In the genomic region with DNA sequence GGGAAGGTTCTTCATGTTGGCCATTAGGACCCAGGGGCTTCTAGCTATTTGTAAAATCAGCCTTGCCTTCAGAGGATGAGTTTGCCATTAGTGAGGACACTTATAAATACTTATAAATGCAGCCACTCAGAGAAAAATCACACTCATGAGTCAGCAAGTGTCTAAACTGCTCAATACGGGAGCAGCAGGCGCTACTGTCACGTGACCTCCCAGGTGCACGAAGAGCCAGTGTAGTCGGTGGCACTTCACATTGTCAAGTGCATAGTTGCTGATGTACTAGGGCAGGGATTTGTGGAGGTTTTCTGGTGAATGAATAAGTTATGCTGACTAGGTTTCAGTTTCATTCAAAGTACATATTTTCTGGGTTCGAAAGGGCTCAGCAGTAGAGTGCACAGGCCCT, we compare ENCODE assay signal across 21 mouse cellular contexts. TPM values are rescaled to one million over a fixed set of nuclear protein-coding genes. Genes with fewer than 3 reads are reported as not detected.
"Had no signal": no experiment of that assay in that cellular context is flagged by ENCODE, and none has a peak within 500 bp of the region (broad histone marks: within the 10 kb centered on the region; RNA-seq: fewer than 3 reads in every experiment).

No protein-coding gene starts in this region.

- H3K4me1 ChIP-seq: liver, embryonic 13.5 days; liver, embryonic 15.5 days; lung, embryonic 15.5 days; megakaryocyte, embryonic 14.5 days; stomach, embryonic 15.5 days had no signal

- H3K9ac ChIP-seq: liver, embryonic 13.5 days; liver, embryonic 15.5 days; liver, postnatal 0 days; lung, embryonic 15.5 days; midbrain, embryonic 13.5 days; midbrain, embryonic 15.5 days; neural tube, embryonic 12.5 days; stomach, embryonic 15.5 days had no signal

- DNase-seq: liver, embryonic 13.5 days; liver, postnatal 0 days; right cerebral cortex, postnatal 14 days; thymus, adult 2 months; thymus, postnatal 25 days; thymus, postnatal 4 days had no signal

- H3K36me3 ChIP-seq: liver, embryonic 13.5 days; liver, embryonic 15.5 days; lung, embryonic 15.5 days; midbrain, embryonic 13.5 days; midbrain, embryonic 15.5 days; neural tube, embryonic 12.5 days; stomach, embryonic 15.5 days had no signal

- H3K4me3 ChIP-seq: liver, embryonic 13.5 days; liver, embryonic 15.5 days; lung, embryonic 15.5 days; megakaryocyte, embryonic 14.5 days; midbrain, embryonic 13.5 days; midbrain, embryonic 15.5 days; neural tube, embryonic 12.5 days; stomach, embryonic 15.5 days had no signal

- ATAC-seq: liver, postnatal 0 days; midbrain, embryonic 13.5 days; midbrain, embryonic 15.5 days had no signal

- H3K27me3 ChIP-seq: liver, embryonic 13.5 days; liver, embryonic 15.5 days; megakaryocyte, embryonic 14.5 days; midbrain, embryonic 15.5 days; neural tube, embryonic 12.5 days; stomach, embryonic 15.5 days had no signal

- H3K9me3 ChIP-seq: liver, embryonic 13.5 days; liver, embryonic 15.5 days; lung, embryonic 15.5 days; midbrain, embryonic 13.5 days; midbrain, embryonic 15.5 days; neural tube, embryonic 12.5 days; stomach, embryonic 15.5 days had no signal

- H3K4me2 ChIP-seq: liver, embryonic 13.5 days; liver, embryonic 15.5 days; lung, embryonic 15.5 days; midbrain, embryonic 11.5 days; midbrain, embryonic 13.5 days; midbrain, embryonic 15.5 days; neural tube, embryonic 12.5 days; stomach, embryonic 15.5 days had no signal

- H3K27ac ChIP-seq: liver, embryonic 13.5 days; liver, embryonic 15.5 days; lung, embryonic 15.5 days; macrophage; midbrain, embryonic 13.5 days; midbrain, embryonic 15.5 days; neural tube, embryonic 12.5 days; stomach, embryonic 15.5 days; stomach, postnatal 0 days had no signal

RNA-seq across cellular contexts. Expression of gene Gjd2, which starts 10.0 kb away (rescaled TPM):
- total RNA-seq: megakaryocyte progenitor cell, adult 5-6 weeks; monocyte, adult 5-6 weeks; neutrophil, adult 5-6 weeks had no signal
- polyA plus RNA-seq: liver, embryonic 13.5 days; liver, embryonic 15.5 days; liver, postnatal 0 days; macrophage; spleen, adult 2 months; urinary bladder, adult 2 months had no signal

RNA-seq across cellular contexts. Expression of gene Actc1, which starts 30.0 kb away (rescaled TPM):
- total RNA-seq: megakaryocyte progenitor cell, adult 5-6 weeks; monocyte, adult 5-6 weeks; neutrophil, adult 5-6 weeks had no signal
- polyA plus RNA-seq: macrophage had no signal
